Mouse (Mus musculus) limb, embryonic 12.5 days (tissue): ENCODE data around the gene Ankrd12. TPM values are rescaled to one million over a fixed set of nuclear protein-coding genes. Genes with fewer than 3 reads are reported as not detected.
A peak's percentile ranks its signal among the peaks of the same experiment; 100 is the strongest.

Source experiments
- ATAC-seq: fragments of 200-750 bp; cut with Nextera tagmentation; 2 replicates; pipeline ENCODE4 v1.8.0; 2017; ENCODE audit warnings: low read depth, moderate TSS enrichment; ENCODE audit not compliant: insufficient number of reproducible peaks, insufficient read depth, low FRiP score, low TSS enrichment
- H3K27ac ChIP-seq: fragments of 300-500 bp; sonication (generic); 2 replicates; pipeline ENCODE4 v1.5.1; 2016; ENCODE audit warnings: mild to moderate bottlenecking, moderate library complexity
- H3K27me3 ChIP-seq: fragments of 300-500 bp; sonication (generic); 2 replicates; pipeline ENCODE4 v1.6.1; 2016; ENCODE audit warnings: mild to moderate bottlenecking, moderate library complexity
- H3K36me3 ChIP-seq: fragments of 300-500 bp; sonication (generic); 2 replicates; pipeline ENCODE4 v1.6.1; 2016; ENCODE audit warnings: mild to moderate bottlenecking, moderate library complexity
- H3K4me1 ChIP-seq: fragments of 300-500 bp; sonication (generic); replicated peaks from 2 replicates; pipeline ENCODE4 v1.6.1; 2016
- H3K4me2 ChIP-seq: fragments of 300-500 bp; sonication (generic); 2 replicates; pipeline ENCODE4 v1.6.1; 2016; ENCODE audit warnings: mild to moderate bottlenecking, moderate library complexity
- H3K4me3 ChIP-seq: fragments of 300-500 bp; sonication (generic); replicated peaks from 2 replicates; pipeline ENCODE4 v1.5.1; 2016; ENCODE audit warnings: mild to moderate bottlenecking
- H3K9ac ChIP-seq: fragments of 300-500 bp; sonication (generic); replicated peaks from 2 replicates; pipeline ENCODE4 v1.6.1; 2016; ENCODE audit warnings: mild to moderate bottlenecking, moderate library complexity
- H3K9me3 ChIP-seq: fragments of 300-500 bp; sonication (generic); 2 replicates; pipeline ENCODE4 v1.6.1; 2016; ENCODE audit warnings: mild to moderate bottlenecking, moderate library complexity
- WGBS: fragments of 180-500 bp; shearing (Covaris S2); methylation state at CpG from one replicate; pipeline ENCODE4 v1.1.7; 2016; 5-methylcytosine and 5-hydroxymethylcytosine counted together
- polyA plus RNA-seq: library from polyadenylated mRNA; unstranded; fragments of >200 nt; fragmentation: Nextera tagmentation; extraction: Ambion mirVana; gene quantifications from 2 replicates; pipeline ENCODE4 v1.2.1, GENCODE M21; 2016

Ankrd12 gene
- polyA plus RNA-seq: 25.0 and 28.2 TPM in 2 replicates

DNA sequence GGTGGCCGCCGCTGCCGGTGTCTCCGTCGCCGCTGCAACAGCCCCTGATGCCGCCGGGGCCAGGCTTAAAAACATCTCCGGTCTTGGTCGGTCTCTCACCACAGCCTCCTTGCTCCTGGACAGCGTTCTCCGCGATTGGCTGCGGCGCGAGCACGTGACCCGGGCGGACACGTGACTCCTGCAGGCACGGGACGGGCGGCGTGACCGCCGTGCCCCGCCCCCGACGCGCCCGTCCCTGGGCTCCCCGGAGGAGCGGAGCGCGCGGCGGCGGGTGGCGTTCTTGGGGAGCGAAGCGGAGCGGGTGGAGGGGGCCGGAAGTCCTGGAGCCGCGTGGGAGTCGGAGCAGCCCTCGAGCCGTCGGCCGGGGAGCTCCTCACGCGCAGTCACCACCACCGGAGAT lies at the start of gene Ankrd12:
Gene Ankrd12, minus strand, starts transcription at position 156 of the 400 bp plus-strand sequence.
- Histone ChIP-seq H3K4me3 (peak within 1 kb of the TSS; percentile 95), H3K9me3 (no peaks in the 10 kb centered on the region), H3K36me3 (peaks cover 26% of the 10 kb centered on the region), H3K4me1 (peaks cover 14% of the 10 kb centered on the region), H3K4me2 (peak within 1 kb of the TSS; percentile 77), H3K27ac (peak within 1 kb of the TSS; percentile 89), H3K9ac (peak within 1 kb of the TSS; percentile 80), H3K27me3 (no peaks in the 10 kb centered on the region)
- ATAC-seq: peak; percentile 97
- under 1% methylated on average over 53 of the region's 53 CpGs for WGBS

DNA sequence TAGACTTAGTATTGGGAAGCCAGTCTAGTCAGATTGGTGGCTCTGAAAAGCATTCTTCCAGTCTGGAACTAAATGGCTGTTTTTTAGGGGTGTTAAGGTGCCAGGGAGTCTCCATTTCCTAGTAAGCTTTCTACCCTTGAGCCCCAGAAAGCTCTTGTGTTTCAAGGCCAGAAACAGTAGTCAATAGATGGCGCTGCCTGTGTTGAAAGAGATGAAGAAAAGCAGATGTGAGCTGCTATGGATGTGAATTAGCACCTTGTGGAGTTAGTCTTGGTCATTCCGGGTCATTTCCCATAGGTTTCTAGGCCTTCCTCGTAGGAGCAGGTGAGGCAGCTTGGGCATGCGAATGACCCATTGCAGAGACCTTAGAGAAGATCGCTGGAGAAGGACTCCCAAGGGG lies 48.3 kb upstream of the Ankrd12 start:
- no peak for ATAC-seq
- H3K9ac ChIP-seq: no peak overlapping the region
- H3K4me1 ChIP-seq: peaks cover 7% of the 10 kb centered on the region; the same call in 1 of the 2 replicates
- WGBS: 59% methylated on average over 5 of the region's 5 CpGs
- H3K4me3 ChIP-seq: no peak overlapping the region
- peaks cover 41% of the 10 kb centered on the region for H3K36me3 ChIP-seq
- H3K4me2 ChIP-seq: peak overlapping the region; percentile 77; the same call in 1 of the 2 replicates
- H3K9me3 ChIP-seq: no peaks in the 10 kb centered on the region
- no peak overlapping the region for H3K27ac ChIP-seq
- no peaks in the 10 kb centered on the region for H3K27me3 ChIP-seq

DNA sequence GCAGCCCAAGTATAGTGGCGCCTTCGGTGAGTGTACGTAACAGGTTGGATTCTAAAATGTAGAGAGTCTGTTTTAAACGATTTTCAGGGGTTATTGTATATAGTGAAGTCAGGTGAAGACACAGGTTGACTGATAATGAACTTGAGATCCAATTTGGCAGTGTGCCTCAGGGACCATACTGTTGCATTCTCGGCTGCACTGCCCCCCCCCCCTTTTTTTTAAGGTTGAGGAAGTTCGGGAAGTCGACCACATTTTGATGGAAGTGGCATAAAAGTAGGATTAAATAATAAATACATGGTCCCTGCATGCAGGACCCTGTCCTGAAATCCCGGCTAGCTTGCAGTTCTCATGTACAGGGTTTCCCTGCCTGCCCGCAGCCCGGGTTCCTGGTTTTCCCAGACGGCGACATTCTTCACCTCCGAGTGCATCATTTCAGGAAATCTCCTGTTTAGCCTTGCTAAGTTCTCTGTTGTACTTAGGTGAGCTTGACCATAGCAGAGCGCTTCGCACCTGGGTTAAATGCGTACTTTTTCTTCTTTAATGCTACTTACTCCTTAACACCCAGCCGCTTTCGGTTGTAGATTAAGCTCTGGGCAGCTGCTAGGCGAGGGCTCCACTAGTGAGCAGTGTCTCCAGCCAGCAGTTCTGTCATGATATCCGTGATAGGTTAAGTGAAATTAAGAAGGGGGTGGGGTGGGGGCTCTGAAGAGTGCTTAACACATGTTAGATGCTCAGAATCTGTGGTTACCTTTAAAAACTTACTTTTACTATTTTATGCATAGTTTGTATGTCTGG lies 47.1 kb upstream of the Ankrd12 start:
- Histone ChIP-seq H3K4me1 (peaks cover 7% of the 10 kb centered on the region; the same call in 1 of the 2 replicates), H3K9me3 (no peaks in the 10 kb centered on the region), H3K27me3 (no peaks in the 10 kb centered on the region), H3K4me3 (peak overlapping the region; percentile 67), H3K4me2 (peak overlapping the region; percentile 77), H3K27ac (peak overlapping the region; percentile 90), H3K9ac (peak overlapping the region; percentile 71), H3K36me3 (peaks cover 43% of the 10 kb centered on the region)
- 1% methylated on average over 20 of the region's 20 CpGs for WGBS
- ATAC-seq: no peak; the same call in 1 of the 2 replicates

DNA sequence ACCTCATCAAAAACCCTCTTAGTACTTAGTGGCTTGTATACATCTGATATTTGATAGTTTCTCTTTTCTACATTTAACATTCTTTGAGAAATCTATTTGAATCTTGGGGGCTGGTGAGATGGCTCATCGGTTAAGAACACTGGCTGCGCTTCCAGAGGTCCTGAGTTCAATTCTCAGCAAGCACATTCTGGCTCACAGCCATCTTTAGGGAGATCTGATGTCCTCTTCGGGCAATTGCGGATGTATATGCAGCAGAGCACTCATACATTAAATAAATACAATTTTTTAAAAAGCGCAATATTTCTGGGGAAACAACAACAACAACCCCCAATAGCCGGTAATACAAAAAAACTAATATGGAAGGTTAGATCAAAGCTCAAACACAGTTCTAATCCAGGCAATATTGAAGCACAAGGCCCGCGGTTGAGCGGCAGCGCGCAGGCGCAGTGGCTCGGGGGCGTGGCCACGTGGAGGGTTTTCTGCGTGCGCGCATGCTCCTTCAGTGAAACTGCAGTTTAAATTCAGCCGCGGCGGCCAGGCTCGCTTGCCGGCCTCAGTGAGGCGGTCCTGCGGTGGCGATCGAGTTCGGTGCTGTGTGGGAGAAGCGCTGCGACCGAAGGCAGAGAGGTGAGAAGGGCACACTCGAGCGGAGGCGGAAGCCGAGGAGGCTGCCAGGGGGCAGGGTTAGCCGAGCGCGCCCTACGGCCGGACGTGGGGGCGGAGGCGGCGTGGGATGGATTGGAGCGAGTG lies 46.4 kb upstream of the Ankrd12 start, which contains the start of gene Ddx11:
Gene Ddx11, plus strand, starts transcription at position 455 of the 750 bp plus-strand sequence.
- WGBS: 7% methylated on average over 45 of the region's 45 CpGs
- Histone ChIP-seq H3K27me3 (no peaks in the 10 kb centered on the region), H3K4me2 (peak within 1 kb of the TSS; percentile 77), H3K9ac (peak within 1 kb of the TSS; percentile 71), H3K4me1 (peaks cover 7% of the 10 kb centered on the region; the same call in 1 of the 2 replicates), H3K36me3 (peaks cover 44% of the 10 kb centered on the region), H3K27ac (peak within 1 kb of the TSS; percentile 90), H3K4me3 (peak within 1 kb of the TSS; percentile 67), H3K9me3 (no peaks in the 10 kb centered on the region)
- ATAC-seq: peak; percentile 76

DNA sequence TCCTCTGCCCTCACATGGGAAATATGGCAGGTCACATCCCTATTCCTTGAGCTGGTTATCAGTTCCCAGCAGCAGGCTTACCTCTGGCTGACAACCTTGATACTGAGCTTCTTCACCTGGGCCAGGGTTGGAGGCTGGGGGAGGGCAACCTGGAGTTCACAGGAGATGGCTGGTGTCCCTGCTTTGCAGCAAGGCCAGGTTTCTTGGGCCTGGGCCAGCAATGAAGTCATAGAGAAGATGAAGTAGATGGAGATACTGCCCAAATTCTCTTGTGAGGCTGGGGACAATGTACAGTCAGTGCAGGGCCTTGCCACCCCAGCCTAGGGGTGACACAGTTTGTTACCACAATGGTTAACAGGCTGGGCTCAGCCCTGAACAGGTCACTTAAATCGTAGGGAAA lies 43.8 kb upstream of the Ankrd12 start:
- Histone ChIP-seq H3K4me2 (no peak overlapping the region), H3K4me3 (no peak overlapping the region), H3K9me3 (no peaks in the 10 kb centered on the region), H3K36me3 (peaks cover 48% of the 10 kb centered on the region), H3K27ac (no peak overlapping the region), H3K4me1 (peaks cover 7% of the 10 kb centered on the region; the same call in 1 of the 2 replicates), H3K9ac (no peak overlapping the region), H3K27me3 (no peaks in the 10 kb centered on the region)
- no peak for ATAC-seq
- WGBS: 81% methylated on average over 1 of the region's 1 CpGs

DNA sequence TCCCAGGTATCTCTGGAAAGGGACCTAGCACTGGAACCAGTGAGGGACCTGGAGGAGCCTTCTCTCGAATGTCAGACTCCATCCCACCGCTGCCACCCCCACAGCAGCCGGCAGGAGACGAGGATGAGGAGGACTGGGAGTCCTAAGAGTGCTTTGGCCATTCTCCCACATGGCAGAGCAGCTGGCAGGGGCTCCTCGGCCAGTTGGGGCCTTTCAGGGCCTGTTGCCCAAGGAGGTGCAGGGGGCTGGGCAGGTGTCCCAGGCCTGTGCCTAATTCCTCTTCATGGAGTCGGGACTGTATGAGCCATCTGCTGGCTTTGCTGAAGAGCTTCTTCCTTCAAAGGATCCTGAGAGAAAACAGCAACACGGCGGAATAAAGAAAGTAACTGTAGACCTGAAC lies 42.1 kb upstream of the Ankrd12 start:
- WGBS: 87% methylated on average over 8 of the region's 8 CpGs
- no peak overlapping the region for H3K27ac ChIP-seq
- no peaks in the 10 kb centered on the region for H3K9me3 ChIP-seq
- ATAC-seq: no peak
- no peak overlapping the region for H3K4me2 ChIP-seq
- no peaks in the 10 kb centered on the region for H3K27me3 ChIP-seq
- H3K4me3 ChIP-seq: no peak overlapping the region
- no peaks in the 10 kb centered on the region for H3K4me1 ChIP-seq
- H3K36me3 ChIP-seq: peaks cover 65% of the 10 kb centered on the region
- no peak overlapping the region for H3K9ac ChIP-seq

DNA sequence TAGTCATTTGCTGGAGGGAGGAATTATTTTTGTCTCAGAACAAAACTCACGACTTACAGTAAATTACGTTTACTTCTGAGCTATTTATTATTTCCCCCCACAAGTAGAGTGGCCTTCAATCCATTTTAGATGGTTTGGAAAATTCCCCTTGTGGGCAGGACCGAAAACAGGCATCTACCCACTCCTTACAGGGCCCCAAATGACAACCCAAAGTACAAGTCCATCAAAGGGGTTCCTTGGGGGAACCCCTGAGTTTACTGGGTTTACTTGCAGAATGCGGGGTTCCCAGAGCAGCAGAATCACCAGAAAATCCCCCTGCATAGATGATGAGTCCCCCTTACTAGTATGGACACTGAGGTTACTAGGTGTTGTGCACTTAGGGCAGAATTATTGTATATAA lies 35.3 kb upstream of the Ankrd12 start:
- Histone ChIP-seq H3K27ac (0 out of 2 replicates have a peak overlapping the region, but pooled peaks have one; percentile 77), H3K4me3 (peak overlapping the region; percentile 86), H3K9ac (peak overlapping the region; percentile 82), H3K9me3 (no peaks in the 10 kb centered on the region), H3K4me2 (peak overlapping the region; percentile 65), H3K36me3 (peaks cover 37% of the 10 kb centered on the region), H3K4me1 (peaks cover 14% of the 10 kb centered on the region), H3K27me3 (no peaks in the 10 kb centered on the region)
- 46% methylated on average over 4 of the region's 4 CpGs for WGBS
- no peak for ATAC-seq

DNA sequence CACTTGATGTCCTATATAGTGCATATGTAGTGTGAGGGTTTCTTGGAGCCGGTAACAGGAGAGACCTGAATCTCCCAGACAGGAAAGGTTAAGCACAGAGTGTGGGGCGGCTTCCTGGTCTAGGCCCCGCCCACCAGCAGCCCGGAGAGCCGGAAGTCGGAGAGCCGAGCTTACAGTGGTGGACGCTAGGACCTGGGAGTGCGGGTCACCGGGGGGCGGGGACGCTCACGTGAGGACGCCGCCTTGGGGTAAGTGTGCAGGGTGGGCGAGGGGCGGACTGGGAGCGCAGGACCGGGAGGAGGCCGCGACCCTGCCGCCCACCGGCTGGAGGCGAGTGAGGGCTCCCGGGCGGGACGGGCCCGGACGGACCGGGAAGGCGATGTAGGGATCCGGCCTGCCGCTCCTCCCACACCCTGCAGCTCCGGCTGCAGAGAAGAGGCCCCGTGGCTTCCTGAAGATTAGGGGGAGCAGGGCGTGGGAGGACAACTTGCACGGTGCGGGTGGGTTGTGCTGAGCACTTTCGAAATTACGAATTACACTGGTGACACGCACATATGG lies 34.6 kb upstream of the Ankrd12 start, which contains the start of gene Washc1:
Gene Washc1, plus strand, starts transcription at position 144 of the 558 bp plus-strand sequence.
- Histone ChIP-seq H3K4me1 (peaks cover 14% of the 10 kb centered on the region), H3K27me3 (no peaks in the 10 kb centered on the region), H3K9me3 (no peaks in the 10 kb centered on the region), H3K9ac (peak within 1 kb of the TSS; percentile 82), H3K4me2 (peak within 1 kb of the TSS; percentile 65), H3K27ac (peak within 1 kb of the TSS; percentile 77; the same call in 1 of the 2 replicates), H3K4me3 (peak within 1 kb of the TSS; percentile 86), H3K36me3 (peaks cover 30% of the 10 kb centered on the region)
- peak; percentile 96 for ATAC-seq
- under 1% methylated on average over 40 of the region's 41 CpGs for WGBS

DNA sequence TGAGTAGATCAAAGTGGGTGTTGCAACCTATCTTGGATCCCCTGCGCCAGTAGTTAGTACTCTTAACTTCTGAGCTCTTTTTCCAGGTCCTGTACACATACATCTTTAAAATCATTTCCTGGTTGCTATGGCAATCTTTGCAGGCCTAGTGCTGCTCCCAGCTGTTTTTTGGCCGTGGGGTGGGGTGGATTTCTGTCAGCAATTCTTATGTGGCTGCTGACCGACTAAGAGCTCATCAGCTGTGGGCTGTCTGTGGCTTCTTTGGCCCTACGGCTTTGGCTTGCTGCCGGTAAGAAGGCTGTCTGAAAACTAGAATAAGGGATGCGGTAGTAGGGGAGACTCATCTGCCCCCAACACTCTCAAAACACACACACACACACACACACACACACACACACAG lies 33.9 kb upstream of the Ankrd12 start:
- Histone ChIP-seq H3K27me3 (no peaks in the 10 kb centered on the region), H3K4me1 (peaks cover 14% of the 10 kb centered on the region), H3K4me3 (peak overlapping the region; percentile 86), H3K36me3 (peaks cover 23% of the 10 kb centered on the region), H3K27ac (no peak overlapping the region), H3K9me3 (no peaks in the 10 kb centered on the region), H3K9ac (no peak overlapping the region), H3K4me2 (peak overlapping the region; percentile 65)
- 48% methylated on average over 6 of the region's 6 CpGs for WGBS
- ATAC-seq: no peak

DNA sequence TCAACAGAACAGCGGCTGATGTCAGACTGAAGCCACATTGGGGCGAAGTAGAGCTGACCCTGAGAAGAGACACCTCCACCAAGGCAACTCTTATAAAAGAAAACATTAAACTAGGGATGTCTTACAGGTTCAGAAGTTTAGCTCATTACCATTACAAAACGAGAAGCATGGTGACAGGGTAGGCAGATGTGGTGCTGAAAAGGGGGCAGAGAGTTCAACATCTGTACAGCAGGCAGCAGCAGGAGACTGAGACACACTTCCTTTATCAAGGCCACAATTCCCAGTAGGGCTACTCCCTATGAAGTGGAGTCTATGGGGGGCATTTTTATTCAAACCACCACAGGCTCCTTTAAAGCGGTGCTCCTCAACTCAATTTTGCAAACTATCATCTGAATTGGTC lies 31.3 kb upstream of the Ankrd12 start:
- Histone ChIP-seq H3K4me2 (no peak overlapping the region), H3K9ac (no peak overlapping the region), H3K36me3 (no peaks in the 10 kb centered on the region), H3K4me3 (no peak overlapping the region), H3K9me3 (no peaks in the 10 kb centered on the region), H3K27me3 (no peaks in the 10 kb centered on the region), H3K4me1 (peaks cover 14% of the 10 kb centered on the region), H3K27ac (no peak overlapping the region)
- no peak for ATAC-seq
- 84% methylated on average over 4 of the region's 4 CpGs for WGBS

DNA sequence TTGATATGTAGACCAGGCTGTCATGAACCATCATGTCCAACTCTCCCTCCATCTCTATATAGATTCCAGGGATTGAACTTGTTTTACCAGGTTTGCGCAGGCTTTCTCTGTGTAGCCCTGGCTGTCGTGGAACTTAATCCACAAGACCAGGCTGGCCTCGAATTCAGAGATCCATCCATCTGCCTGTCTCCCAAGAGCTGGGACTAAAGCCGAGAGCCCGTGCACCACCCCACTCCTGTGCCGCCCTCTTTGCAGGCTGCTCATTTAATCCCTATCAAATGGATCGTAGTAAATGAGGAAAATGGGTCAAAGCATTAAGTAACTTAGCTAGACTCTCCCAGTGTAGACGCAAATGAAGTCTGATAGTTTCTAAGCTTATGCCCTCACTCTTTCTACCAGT lies 30.6 kb upstream of the Ankrd12 start:
- no peaks in the 10 kb centered on the region for H3K36me3 ChIP-seq
- no peak overlapping the region for H3K27ac ChIP-seq
- H3K9ac ChIP-seq: no peak overlapping the region
- no peak overlapping the region for H3K4me2 ChIP-seq
- H3K4me3 ChIP-seq: no peak overlapping the region
- ATAC-seq: no peak
- no peaks in the 10 kb centered on the region for H3K9me3 ChIP-seq
- WGBS: 67% methylated on average over 8 of the region's 8 CpGs
- H3K4me1 ChIP-seq: peaks cover 11% of the 10 kb centered on the region
- H3K27me3 ChIP-seq: no peaks in the 10 kb centered on the region
